Mouse (Mus musculus): ENCODE measurements at regions not wholly inside any gene's neighbourhood (a gene's known extent, or its start where the extent isn't known, plus 50 kb on each side); places are given as distances from the start of the nearest gene placed in this dataset.

DNA sequence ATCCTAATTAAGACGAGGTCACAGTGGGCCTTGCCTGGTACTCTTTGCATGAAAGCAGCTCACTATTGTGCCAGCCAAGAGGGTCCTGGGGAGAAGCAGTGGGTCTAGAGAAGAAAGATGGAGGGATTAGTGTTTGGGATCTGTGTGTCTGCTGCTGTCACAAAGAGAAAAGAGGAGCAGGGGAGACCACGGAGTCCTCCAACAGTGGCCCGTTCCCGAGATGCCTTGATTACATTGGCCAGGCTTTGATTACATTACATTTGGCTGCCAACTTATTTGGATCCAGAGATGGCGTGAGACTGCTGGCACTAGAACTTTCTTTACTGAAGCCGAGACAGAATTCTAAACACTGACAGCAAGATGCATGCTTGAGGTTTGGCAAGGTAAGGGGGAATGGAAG is 78.4 kb upstream of the Slc1a3 start:
- TF ChIP-seq POLR2A (IDR thresholded peaks at IDR 0.05; ENCODE audit: borderline replicate concordance, extremely low read depth, insufficient read depth, insufficient read length, poor library complexity, severe bottlenecking) (no peak), CTCF (IDR thresholded peaks at IDR 0.05; ENCODE audit: borderline replicate concordance, extremely low read depth, insufficient read depth, insufficient read length) (no peak)
